Mouse (Mus musculus) 3134 (cell line): ENCODE data around the gene Slc25a28.

Source experiments
- DNase-seq: peaks from one replicate; pipeline ENCODE4 v3.0.0-alpha.2; 2011; ENCODE audit warnings: low spot score; ENCODE audit not compliant: insufficient read length; ENCODE audit errors: extremely low read depth

Gene Slc25a28

GRCm38 (mm10) chr19:43678467-43679003 is 3.9 kb upstream of the Slc25a28 start:
- no peak for DNase-seq

GRCm38 (mm10) chr19:43675525-43676400 is 1.1 kb upstream of the Slc25a28 start:
- DNase-seq = no peak

- DNase-seq = peak; percentile 61
These were observed 378 bp downstream of the Slc25a28 start for GRCm38 (mm10) chr19:43674316-43674689.

GRCm38 (mm10) chr19:43673513-43674315 is 967 bp downstream of the Slc25a28 start:
- no peak for DNase-seq

GRCm38 (mm10) chr19:43671054-43671453 is 3.6 kb downstream of the Slc25a28 start:
- no peak for DNase-seq

GRCm38 (mm10) chr19:43669136-43669759 is 5.4 kb downstream of the Slc25a28 start:
- DNase-seq = peak; percentile 45

GRCm38 (mm10) chr19:43667430-43667809 is 7.3 kb downstream of the Slc25a28 start:
- no peak for DNase-seq

- peak; percentile 54 for DNase-seq
These were observed 7.8 kb downstream of the Slc25a28 start for GRCm38 (mm10) chr19:43666661-43667429.

GRCm38 (mm10) chr19:43665441-43666048 is 9.1 kb downstream of the Slc25a28 start:
- no peak for DNase-seq

GRCm38 (mm10) chr19:43663471-43663870 is 11.2 kb downstream of the Slc25a28 start:
- no peak for DNase-seq

- peak; percentile 28 for DNase-seq
These were observed 12.3 kb downstream of the Slc25a28 start for GRCm38 (mm10) chr19:43662176-43662967.

GRCm38 (mm10) chr19:43660774-43661173 is 13.9 kb downstream of the Slc25a28 start:
- DNase-seq = no peak

GRCm38 (mm10) chr19:43659632-43660031 is 15.0 kb downstream of the Slc25a28 start:
- DNase-seq = peak; percentile 41

GRCm38 (mm10) chr19:43655735-43656492 is 18.8 kb downstream of the Slc25a28 start:
- peak; percentile 40 for DNase-seq

GRCm38 (mm10) chr19:43651241-43651785 is 23.4 kb downstream of the Slc25a28 start:
- DNase-seq = no peak

- no peak for DNase-seq
These were observed 26.3 kb downstream of the Slc25a28 start for GRCm38 (mm10) chr19:43648343-43648742.

GRCm38 (mm10) chr19:43647261-43647660 is 27.4 kb downstream of the Slc25a28 start:
- no peak for DNase-seq

- DNase-seq = no peak
These were observed 27.8 kb downstream of the Slc25a28 start for GRCm38 (mm10) chr19:43646852-43647251.
